ENCODE assay signal across 8 mouse cellular contexts in the genomic region with DNA sequence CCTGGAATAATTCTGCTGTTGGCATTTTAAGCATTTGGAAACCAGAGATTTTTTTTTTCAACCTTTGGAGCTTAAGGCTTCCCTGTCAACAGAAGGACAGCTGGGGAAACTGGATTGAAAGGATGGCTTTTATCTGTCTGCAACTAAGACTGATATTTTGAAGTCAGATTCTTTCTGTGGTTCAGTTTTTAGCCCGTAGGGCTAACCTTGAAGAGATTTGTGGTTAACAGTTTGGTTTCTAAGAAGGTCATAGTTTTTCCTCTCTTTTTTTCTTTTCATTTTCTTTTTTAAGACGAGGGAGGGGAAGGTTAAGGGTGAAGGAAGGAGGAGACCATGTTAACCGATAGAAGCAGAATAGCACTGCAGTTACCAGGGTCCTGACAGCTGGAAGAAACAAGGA. TPM values are rescaled to one million over a fixed set of nuclear protein-coding genes. Genes with fewer than 3 reads are reported as not detected.
A peak's percentile ranks its signal among the peaks of the same experiment; 100 is the strongest.
DNase-seq lines count a peak whose midpoint lies in the region; ATAC-seq lines count a peak whose summit lies in the region.

No protein-coding gene starts in this region.

- H3K27ac ChIP-seq in forebrain, embryonic 12.5 days = no peak overlapping the region
- H3K27ac ChIP-seq in liver, embryonic 12.5 days = peak overlapping the region; percentile 76; the same call in 1 of the 2 replicates

- peak overlapping the region; percentile 74 for H3K9ac ChIP-seq in forebrain, embryonic 12.5 days
- peak overlapping the region; percentile 82; the same call in 1 of the 2 replicates for H3K9ac ChIP-seq in liver, embryonic 12.5 days

- H3K4me1 ChIP-seq in erythroblast, embryonic 14.5 days (ENCODE audit: control insufficient read depth) = peaks cover 13% of the 10 kb centered on the region
- peaks cover 49% of the 10 kb centered on the region for H3K4me1 ChIP-seq in forebrain, embryonic 12.5 days
- H3K4me1 ChIP-seq in liver, embryonic 12.5 days = peaks cover 34% of the 10 kb centered on the region

- peaks cover 38% of the 10 kb centered on the region for H3K27me3 ChIP-seq in erythroblast, embryonic 14.5 days (ENCODE audit: control insufficient read depth)
- H3K27me3 ChIP-seq in forebrain, embryonic 12.5 days = no peaks in the 10 kb centered on the region
- H3K27me3 ChIP-seq in liver, embryonic 12.5 days (replicated peaks) = peaks cover 26% of the 10 kb centered on the region

- no peak for ATAC-seq in erythroblast, adult 5-6 weeks (replicated peaks; ENCODE audit: low FRiP score, poor library complexity, severe bottlenecking)
- ATAC-seq in forebrain, embryonic 12.5 days (ENCODE audit: low FRiP score) = no peak
- no peak for ATAC-seq in liver, embryonic 12.5 days

- no peaks in the 10 kb centered on the region for H3K9me3 ChIP-seq in erythroblast, embryonic 14.5 days (ENCODE audit: control insufficient read depth, low read length)
- no peaks in the 10 kb centered on the region for H3K9me3 ChIP-seq in forebrain, embryonic 12.5 days
- H3K9me3 ChIP-seq in liver, embryonic 12.5 days (replicated peaks) = no peaks in the 10 kb centered on the region

- WGBS in forebrain, embryonic 12.5 days = 9% methylated on average over 3 of the region's 3 CpGs
- WGBS in liver, embryonic 12.5 days (ENCODE audit: insufficient replicate concordance) = 12% methylated on average over 3 of the region's 3 CpGs

- peak overlapping the region; percentile 83 for H3K4me2 ChIP-seq in forebrain, embryonic 12.5 days
- H3K4me2 ChIP-seq in liver, embryonic 12.5 days = peak overlapping the region; percentile 88

- H3K4me3 ChIP-seq in erythroblast, embryonic 14.5 days (replicated peaks) = peak overlapping the region; percentile 75
- peak overlapping the region; percentile 83 for H3K4me3 ChIP-seq in forebrain, embryonic 12.5 days (replicated peaks)
- H3K4me3 ChIP-seq in liver, embryonic 12.5 days = peak overlapping the region; percentile 77

- no peaks in the 10 kb centered on the region for H3K36me3 ChIP-seq in erythroblast, embryonic 14.5 days (ENCODE audit: control insufficient read depth)
- H3K36me3 ChIP-seq in forebrain, embryonic 12.5 days (replicated peaks) = no peaks in the 10 kb centered on the region
- no peaks in the 10 kb centered on the region for H3K36me3 ChIP-seq in liver, embryonic 12.5 days

- peak; percentile 35 for DNase-seq in 416B (ENCODE audit: low read depth)
- no peak for DNase-seq in layer of hippocampus, adult 8-10 months (ENCODE audit: low spot score in 2 of 2)
- no peak for DNase-seq in gastrocnemius, adult 18-20 months (ENCODE audit: low spot score)
- DNase-seq in testis, postnatal 14 days (ENCODE audit: low spot score) = no peak

RNA-seq across cellular contexts. Expression of gene Arhgef11, which starts 0.9 kb away (rescaled TPM):
- 0.03 and 0.07 TPM in 2 replicates for polyA plus RNA-seq in erythroblast, embryonic 14.5 days (2012)
- 1.9 and 4.4 TPM in 2 replicates for total RNA-seq in erythroblast, adult 5-6 weeks (2015; ENCODE audit: low replicate concordance)
- 2.2 and 2.8 TPM in 2 replicates for total RNA-seq in erythroblast, adult 5-6 weeks (2017; ENCODE audit: low replicate concordance)
- polyA plus RNA-seq in forebrain, embryonic 12.5 days (2016; fragmentation: Nextera tagmentation; extraction: Ambion mirVana) = 25.9 and 29.5 TPM in 2 replicates
- polyA plus RNA-seq in liver, embryonic 12.5 days (2016; fragmentation: Nextera tagmentation; extraction: Ambion mirVana) = 4.2 and 4.9 TPM in 2 replicates
- 10 to 100 TPM; 55.1 to 68.0 (median 58.4) TPM for total RNA-seq in layer of hippocampus, adult 8-10 months (2022)
- 10 to 100 TPM; 18.5 to 19.9 TPM for total RNA-seq in gastrocnemius, adult 18-20 months (2021)
